Mouse (Mus musculus): ENCODE data around the gene Klc3. TPM values are rescaled to one million over a fixed set of nuclear protein-coding genes. Genes with fewer than 3 reads are reported as not detected.

The Klc3 gene
- polyA plus RNA-seq, 1 experiment = 2.3 TPM

- Histone ChIP-seq H3K4me1 (ENCODE audit: control insufficient read depth, insufficient read depth, insufficient read length) (peaks cover 12% of the 10 kb centered on the region), H3K4me3 (ENCODE audit: extremely low read depth, insufficient read depth, insufficient read length) (peak overlapping the region; percentile 27; the same call in 1 of the 2 replicates), H3K27ac (ENCODE audit: insufficient read depth, low read length) (no peak overlapping the region), H3K27me3 (ENCODE audit: control insufficient read depth, insufficient read depth, low read length) (peaks cover 6% of the 10 kb centered on the region), H3K36me3 (ENCODE audit: control insufficient read depth, insufficient read depth, low read length) (peaks cover 4% of the 10 kb centered on the region; the same call in 1 of the 2 replicates)
- no peak for DNase-seq (ENCODE audit: low read depth in 1 of 2, low spot score in 2 of 2)
- no peak for TF ChIP-seq POLR2A (IDR thresholded peaks at IDR 0.05; ENCODE audit: low read depth, low read length)
- TF ChIP-seq CTCF (IDR thresholded peaks at IDR 0.05; ENCODE audit: extremely low read depth, insufficient read depth, insufficient read length, insufficient replicate concordance) = no peak
- WGBS = 11% methylated on average over 13 of the region's 13 CpGs
Measured at GRCm38 (mm10) chr7:19358634-19359033, 45.3 kb downstream of the Klc3 start.

- peaks cover 4% of the 10 kb centered on the region for H3K36me3 ChIP-seq (ENCODE audit: control insufficient read depth, insufficient read depth, low read length)
- H3K27me3 ChIP-seq (ENCODE audit: control insufficient read depth, insufficient read depth, low read length) = peaks cover 6% of the 10 kb centered on the region
- H3K27ac ChIP-seq (ENCODE audit: insufficient read depth, low read length) = no peak overlapping the region
- peaks cover 12% of the 10 kb centered on the region for H3K4me1 ChIP-seq (ENCODE audit: control insufficient read depth, insufficient read depth, insufficient read length)
- DNase-seq (ENCODE audit: low read depth in 1 of 2, low spot score in 2 of 2) = no peak
- 91% methylated on average over 25 of the region's 25 CpGs for WGBS
- H3K4me3 ChIP-seq (ENCODE audit: extremely low read depth, insufficient read depth, insufficient read length) = no peak overlapping the region
- TF ChIP-seq CTCF (IDR thresholded peaks at IDR 0.05; ENCODE audit: extremely low read depth, insufficient read depth, insufficient read length, insufficient replicate concordance) (no peak), POLR2A (IDR thresholded peaks at IDR 0.05; ENCODE audit: low read depth, low read length) (no peak)
Measured at GRCm38 (mm10) chr7:19357381-19358375, 46.2 kb downstream of the Klc3 start.

GRCm38 (mm10) chr7:19356311-19356710, 47.6 kb downstream of the Klc3 start:
- 90% methylated on average over 10 of the region's 10 CpGs for WGBS
- H3K27ac ChIP-seq (ENCODE audit: insufficient read depth, low read length) = no peak overlapping the region
- no peak overlapping the region for H3K4me3 ChIP-seq (ENCODE audit: extremely low read depth, insufficient read depth, insufficient read length)
- no peak for DNase-seq (ENCODE audit: low read depth in 1 of 2, low spot score in 2 of 2)
- peaks cover 3% of the 10 kb centered on the region for H3K27me3 ChIP-seq (ENCODE audit: control insufficient read depth, insufficient read depth, low read length)
- peaks cover 8% of the 10 kb centered on the region for H3K4me1 ChIP-seq (ENCODE audit: control insufficient read depth, insufficient read depth, insufficient read length)
- H3K36me3 ChIP-seq (ENCODE audit: control insufficient read depth, insufficient read depth, low read length) = peaks cover 7% of the 10 kb centered on the region
- TF ChIP-seq POLR2A (IDR thresholded peaks at IDR 0.05; ENCODE audit: low read depth, low read length) (no peak), CTCF (IDR thresholded peaks at IDR 0.05; ENCODE audit: extremely low read depth, insufficient read depth, insufficient read length, insufficient replicate concordance) (no peak)

GRCm38 (mm10) chr7:19354991-19355390, 48.9 kb downstream of the Klc3 start:
- peaks cover under 1% of the 10 kb centered on the region for H3K4me1 ChIP-seq (ENCODE audit: control insufficient read depth, insufficient read depth, insufficient read length)
- DNase-seq (ENCODE audit: low read depth in 1 of 2, low spot score in 2 of 2) = no peak
- H3K4me3 ChIP-seq (ENCODE audit: extremely low read depth, insufficient read depth, insufficient read length) = no peak overlapping the region
- 98% methylated on average over 5 of the region's 5 CpGs for WGBS
- H3K27ac ChIP-seq (ENCODE audit: insufficient read depth, low read length) = no peak overlapping the region
- TF ChIP-seq POLR2A (IDR thresholded peaks at IDR 0.05; ENCODE audit: low read depth, low read length) (no peak), CTCF (IDR thresholded peaks at IDR 0.05; ENCODE audit: extremely low read depth, insufficient read depth, insufficient read length, insufficient replicate concordance) (no peak)
- H3K36me3 ChIP-seq (ENCODE audit: control insufficient read depth, insufficient read depth, low read length) = peaks cover 15% of the 10 kb centered on the region
- no peaks in the 10 kb centered on the region for H3K27me3 ChIP-seq (ENCODE audit: control insufficient read depth, insufficient read depth, low read length)

- no peak overlapping the region for H3K4me3 ChIP-seq (ENCODE audit: extremely low read depth, insufficient read depth, insufficient read length)
- 92% methylated on average over 8 of the region's 8 CpGs for WGBS
- peaks cover 22% of the 10 kb centered on the region for H3K36me3 ChIP-seq (ENCODE audit: control insufficient read depth, insufficient read depth, low read length)
- H3K27ac ChIP-seq (ENCODE audit: insufficient read depth, low read length) = no peak overlapping the region
- H3K27me3 ChIP-seq (ENCODE audit: control insufficient read depth, insufficient read depth, low read length) = no peaks in the 10 kb centered on the region
- peaks cover 4% of the 10 kb centered on the region; the same call in 1 of the 2 replicates for H3K4me1 ChIP-seq (ENCODE audit: control insufficient read depth, insufficient read depth, insufficient read length)
- TF ChIP-seq CTCF (IDR thresholded peaks at IDR 0.05; ENCODE audit: extremely low read depth, insufficient read depth, insufficient read length, insufficient replicate concordance) = no peak
- TF ChIP-seq POLR2A (IDR thresholded peaks at IDR 0.05; ENCODE audit: low read depth, low read length) = no peak
- DNase-seq (ENCODE audit: low read depth in 1 of 2, low spot score in 2 of 2) = no peak
Measured at GRCm38 (mm10) chr7:19350221-19350620, 53.7 kb downstream of the Klc3 start.

GRCm38 (mm10) chr7:19349188-19349915, 54.6 kb downstream of the Klc3 start:
- no peak for DNase-seq (ENCODE audit: low read depth in 1 of 2, low spot score in 2 of 2)
- 87% methylated on average over 13 of the region's 13 CpGs for WGBS
- Histone ChIP-seq H3K27me3 (ENCODE audit: control insufficient read depth, insufficient read depth, low read length) (no peaks in the 10 kb centered on the region), H3K4me1 (ENCODE audit: control insufficient read depth, insufficient read depth, insufficient read length) (peaks cover 8% of the 10 kb centered on the region; the same call in 1 of the 2 replicates), H3K27ac (ENCODE audit: insufficient read depth, low read length) (no peak overlapping the region), H3K4me3 (ENCODE audit: extremely low read depth, insufficient read depth, insufficient read length) (no peak overlapping the region), H3K36me3 (ENCODE audit: control insufficient read depth, insufficient read depth, low read length) (peaks cover 18% of the 10 kb centered on the region)
- TF ChIP-seq POLR2A (IDR thresholded peaks at IDR 0.05; ENCODE audit: low read depth, low read length) (no peak), CTCF (IDR thresholded peaks at IDR 0.05; ENCODE audit: extremely low read depth, insufficient read depth, insufficient read length, insufficient replicate concordance) (no peak)
